Mouse (Mus musculus) thymus, postnatal 0 days (tissue): ENCODE data around the gene Cela2a. TPM values are rescaled to one million over a fixed set of nuclear protein-coding genes. Genes with fewer than 3 reads are reported as not detected.

Experiments
- DNase-seq: peaks from one replicate; pipeline ENCODE4 v3.0.0-alpha.2; 2015; ENCODE audit warnings: low spot score
- polyA plus RNA-seq: library from polyadenylated mRNA; unstranded; fragments of >200 nt; fragmentation: Nextera tagmentation; extraction: Ambion mirVana; gene quantifications from 2 replicates; pipeline ENCODE4 v1.2.1, GENCODE M21; 2015

The Cela2a gene
- polyA plus RNA-seq, 1 experiment from 2014 or later, result 0.13 TPM

DNA sequence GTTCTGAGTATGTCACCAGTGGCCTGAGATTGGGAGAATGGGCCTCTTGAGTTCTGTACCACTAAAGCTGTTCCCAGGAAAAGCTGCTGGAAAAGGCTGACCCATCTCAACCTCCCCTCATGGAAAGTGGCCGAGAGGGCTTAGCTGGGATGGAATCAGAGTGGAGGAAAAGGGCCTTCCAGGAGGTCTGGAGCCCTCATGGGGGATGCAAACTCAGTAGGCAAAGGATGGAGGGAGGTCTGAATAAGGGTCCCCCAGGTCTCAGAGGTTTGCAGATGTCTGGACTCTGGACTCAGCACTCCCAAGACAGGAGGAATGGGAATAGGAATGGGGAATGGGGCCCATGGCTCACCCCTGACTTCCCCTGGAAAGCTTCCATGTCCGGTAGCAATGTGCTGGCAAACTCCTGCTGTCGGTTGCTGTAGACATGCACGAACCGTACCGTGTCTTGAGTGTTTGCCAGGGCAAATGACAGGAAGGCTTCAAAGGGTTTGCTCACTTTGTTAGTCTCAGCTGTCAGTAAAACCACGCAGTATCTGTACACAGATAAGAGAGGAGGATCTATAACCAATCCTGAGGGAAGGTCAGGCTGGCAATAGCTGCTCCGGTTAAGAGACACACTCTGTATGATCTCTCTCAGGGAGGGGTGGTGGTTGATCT lies 56.3 kb downstream of the Cela2a start:
- no peak for DNase-seq

- DNase-seq, result no peak
Measured at GRCm38 (mm10) chr4:141767353-141768036, 58.5 kb downstream of the Cela2a start.

DNA sequence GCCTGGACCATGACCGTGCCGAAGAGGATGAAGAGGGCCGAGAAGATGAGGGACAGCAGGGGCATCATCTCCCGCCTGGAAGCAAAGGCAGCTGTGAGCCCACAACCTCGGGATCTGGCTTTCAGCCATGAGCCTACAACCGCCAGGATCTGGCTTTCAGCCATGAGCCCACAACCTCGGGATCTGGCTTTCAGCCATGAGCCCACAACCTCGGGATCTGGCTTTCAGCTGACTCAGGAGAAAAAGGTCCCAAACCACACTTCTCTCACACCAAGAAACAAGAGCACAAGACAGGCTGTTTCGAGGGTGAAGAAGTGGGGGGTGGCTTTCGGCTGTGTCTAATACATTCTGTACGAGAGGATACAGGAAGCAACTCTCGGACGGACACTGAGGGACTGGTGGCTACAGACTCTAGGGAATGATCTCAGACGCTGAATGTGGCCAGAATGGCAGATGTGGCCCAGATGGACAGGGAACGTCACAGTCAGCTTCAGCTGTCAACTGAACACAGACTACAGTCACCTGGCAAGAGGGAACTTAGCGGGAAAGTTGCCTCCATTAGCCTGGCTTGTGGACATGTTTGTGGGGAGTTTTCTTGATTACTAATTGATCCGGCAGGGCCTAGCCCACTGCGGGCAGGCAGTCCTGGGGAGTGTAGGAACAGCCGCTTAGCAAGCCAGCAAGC lies 59.1 kb downstream of the Cela2a start:
- DNase-seq, result no peak

DNA sequence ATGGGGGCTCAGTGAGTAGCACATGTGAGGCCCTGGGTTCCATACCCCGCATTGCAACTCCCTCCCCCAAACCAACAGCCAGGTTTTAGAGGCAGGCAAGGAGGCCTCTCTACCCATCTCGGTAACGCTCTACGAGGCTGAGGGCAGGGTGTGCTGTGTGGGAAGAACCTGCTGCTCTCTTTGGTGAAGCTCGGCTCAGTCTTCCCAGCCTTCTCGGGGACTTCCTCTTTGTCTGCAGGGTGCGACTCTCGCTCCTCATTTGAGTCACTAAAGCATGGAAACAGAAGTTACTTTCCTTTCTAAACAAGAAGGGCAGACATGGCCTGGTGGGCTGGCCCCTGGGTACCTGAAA lies 59.7 kb downstream of the Cela2a start:
- no peak for DNase-seq

GRCm38 (mm10) chr4:141765008-141765407 lies 61.0 kb downstream of the Cela2a start:
- no peak for DNase-seq

Other genes with a start within 250 kb of the Cela2a start
- 2.4 and 3.9 TPM in 2 replicates for gene Fblim1, start 220.1 kb downstream of the Cela2a start, polyA plus RNA-seq
- gene Tmem82, start 207.5 kb downstream of the Cela2a start, polyA plus RNA-seq, result 0.23 and 0.33 TPM in 2 replicates
- gene Slc25a34, start 202.3 kb downstream of the Cela2a start, polyA plus RNA-seq, result 0.08 TPM in 1 of 2 replicates, not detected in the other
- gene Plekhm2, start 161.3 kb downstream of the Cela2a start, polyA plus RNA-seq, result 2.6 and 3.6 TPM in 2 replicates
- gene Rsc1a1, start 140.6 kb downstream of the Cela2a start, polyA plus RNA-seq, result not detected in 2 replicates
- gene Ddi2, start 102.7 kb downstream of the Cela2a start, polyA plus RNA-seq, result 12.3 and 12.8 TPM in 2 replicates
- gene Agmat, start 79.5 kb downstream of the Cela2a start, polyA plus RNA-seq, result 0.22 TPM in 1 of 2 replicates, not detected in the other
- gene Dnajc16, start 35.2 kb downstream of the Cela2a start, polyA plus RNA-seq, result 2.5 and 2.9 TPM in 2 replicates
- 9.0 and 9.9 TPM in 2 replicates for gene Casp9, start 32.5 kb downstream of the Cela2a start, polyA plus RNA-seq
- 0.30 TPM in 1 of 2 replicates, not detected in the other for gene Ctrc, start 20.2 kb upstream of the Cela2a start, polyA plus RNA-seq
- 88.4 and 90.4 TPM in 2 replicates for gene Efhd2, start 48.8 kb upstream of the Cela2a start, polyA plus RNA-seq
- gene Fhad1, start 188.9 kb upstream of the Cela2a start, polyA plus RNA-seq, result 1.9 and 2.4 TPM in 2 replicates